Mouse (Mus musculus): ENCODE results near the gene Robo1. TPM values are rescaled to one million over a fixed set of nuclear protein-coding genes. Genes with fewer than 3 reads are reported as not detected.

Gene Robo1
- polyA plus RNA-seq, 1 experiment from 2014 or later, result 6.3 TPM

DNA sequence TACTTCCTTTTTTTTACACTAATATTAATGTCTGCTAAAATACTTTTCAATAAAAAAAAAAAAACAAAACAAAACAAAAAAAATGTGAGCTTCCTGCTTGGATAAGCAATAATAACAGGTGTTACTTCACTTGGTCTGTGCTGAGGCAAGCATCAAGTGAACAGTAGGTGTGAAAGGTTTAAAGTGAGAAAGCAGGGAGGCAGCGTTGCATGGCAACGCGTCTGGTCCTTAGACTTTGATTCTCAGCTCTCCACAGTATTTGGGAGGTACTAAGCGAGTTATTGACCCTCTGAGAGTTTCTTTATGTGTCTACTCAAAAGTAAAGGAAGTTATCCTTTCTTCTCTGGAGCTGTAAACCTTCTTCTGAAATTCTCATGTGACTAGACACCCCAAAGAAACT, 411.0 kb downstream of the Robo1 start:
- Histone ChIP-seq H3K9me3 (ENCODE audit: control insufficient read depth, low read length) (no peaks in the 10 kb centered on the region), H3K4me2 (replicated peaks; ENCODE audit: low read depth) (no peak overlapping the region), H3K4me1 (replicated peaks; ENCODE audit: control insufficient read depth, insufficient read depth) (no peaks in the 10 kb centered on the region), H3K4me3 (ENCODE audit: low read depth, low read length) (no peak overlapping the region), H3K36me3 (ENCODE audit: control insufficient read depth, insufficient read depth, low read length) (no peaks in the 10 kb centered on the region), H3K27me3 (ENCODE audit: control insufficient read depth, insufficient read depth, low read length) (no peaks in the 10 kb centered on the region), H3K9ac (ENCODE audit: low read length) (no peak overlapping the region), H3K27ac (replicated peaks) (no peak overlapping the region)
- DNase-seq (ENCODE audit: low spot score) (no peak), ATAC-seq (ENCODE audit: low FRiP score, low TSS enrichment) (no peak)
- no peak for TF ChIP-seq EP300 (optimal IDR thresholded peaks at IDR 0.05)
- TF ChIP-seq CTCF (IDR thresholded peaks at IDR 0.05; ENCODE audit: low read depth), result no peak
- WGBS, result 90% methylated on average over 4 of the region's 4 CpGs

DNA sequence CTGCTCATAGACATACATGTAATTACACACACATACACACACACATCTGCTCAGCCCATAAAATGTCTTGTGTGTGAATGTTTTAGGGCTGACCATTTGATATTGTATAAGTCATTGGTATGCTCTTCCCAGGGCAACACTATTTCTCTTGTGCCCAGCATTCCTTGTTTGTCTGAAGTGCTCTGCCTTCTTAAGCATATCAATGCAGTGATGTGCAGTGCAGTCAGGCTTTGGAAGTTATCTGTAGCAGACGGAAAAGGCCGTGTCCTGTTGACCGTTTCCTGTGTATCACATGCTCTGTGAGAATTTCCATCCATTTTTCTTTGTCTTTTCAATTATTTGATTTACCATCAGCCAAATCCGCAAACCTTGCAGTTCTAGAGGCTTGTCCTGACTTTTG, 412.9 kb downstream of the Robo1 start:
- Histone ChIP-seq H3K27ac (replicated peaks) (no peak overlapping the region), H3K4me1 (replicated peaks; ENCODE audit: control insufficient read depth, insufficient read depth) (no peaks in the 10 kb centered on the region), H3K4me2 (replicated peaks; ENCODE audit: low read depth) (no peak overlapping the region), H3K36me3 (ENCODE audit: control insufficient read depth, insufficient read depth, low read length) (no peaks in the 10 kb centered on the region), H3K9ac (ENCODE audit: low read length) (no peak overlapping the region), H3K27me3 (ENCODE audit: control insufficient read depth, insufficient read depth, low read length) (no peaks in the 10 kb centered on the region), H3K9me3 (ENCODE audit: control insufficient read depth, low read length) (no peaks in the 10 kb centered on the region), H3K4me3 (ENCODE audit: low read depth, low read length) (no peak overlapping the region)
- DNase-seq (ENCODE audit: low spot score) (no peak), ATAC-seq (ENCODE audit: low FRiP score, low TSS enrichment) (no peak)
- TF ChIP-seq EP300 (optimal IDR thresholded peaks at IDR 0.05), result no peak
- TF ChIP-seq CTCF (IDR thresholded peaks at IDR 0.05; ENCODE audit: low read depth), result no peak
- 80% methylated on average over 4 of the region's 4 CpGs for WGBS

DNA sequence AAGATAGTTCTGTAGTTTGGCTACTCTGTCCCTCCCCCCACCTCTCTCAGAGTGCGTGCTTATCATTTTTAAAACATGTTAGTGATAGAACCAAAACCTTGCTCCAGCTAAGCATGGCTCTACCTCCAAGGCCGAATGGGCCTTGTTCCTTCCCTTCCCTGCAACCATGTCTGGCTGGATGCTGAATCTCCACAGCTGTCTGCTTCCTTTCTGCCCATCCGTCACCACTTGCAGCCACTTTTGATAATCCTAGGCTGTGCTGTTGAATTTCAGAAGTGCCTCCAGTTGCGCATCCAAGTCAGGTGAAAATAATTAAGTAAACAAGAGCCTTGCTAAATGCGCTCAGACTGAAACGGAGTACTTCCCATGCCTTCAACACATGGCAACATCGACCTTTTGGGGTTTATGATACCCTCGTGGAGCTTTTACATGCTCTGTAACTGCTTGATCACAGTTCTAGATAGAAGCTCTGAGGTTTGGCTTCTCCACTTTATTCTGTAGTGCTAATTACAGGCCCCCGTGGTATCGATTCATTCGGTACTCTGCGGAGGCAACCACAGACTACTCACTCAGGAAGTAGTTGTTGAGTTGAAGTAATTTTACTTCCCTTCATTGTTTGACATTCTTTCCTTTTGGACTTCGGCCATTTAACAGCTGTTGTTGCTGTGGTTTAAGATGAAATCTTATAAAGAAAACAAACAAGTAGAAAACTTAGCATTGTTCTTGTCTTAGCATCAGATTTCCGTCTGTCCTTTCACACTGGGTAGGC, 413.8 kb downstream of the Robo1 start:
- no peak for ATAC-seq (ENCODE audit: low FRiP score, low TSS enrichment)
- Histone ChIP-seq H3K9me3 (ENCODE audit: control insufficient read depth, low read length) (no peaks in the 10 kb centered on the region), H3K9ac (ENCODE audit: low read length) (no peak overlapping the region), H3K36me3 (ENCODE audit: control insufficient read depth, insufficient read depth, low read length) (no peaks in the 10 kb centered on the region), H3K4me1 (replicated peaks; ENCODE audit: control insufficient read depth, insufficient read depth) (no peaks in the 10 kb centered on the region), H3K27ac (replicated peaks) (no peak overlapping the region), H3K27me3 (ENCODE audit: control insufficient read depth, insufficient read depth, low read length) (no peaks in the 10 kb centered on the region), H3K4me3 (ENCODE audit: low read depth, low read length) (no peak overlapping the region), H3K4me2 (replicated peaks; ENCODE audit: low read depth) (no peak overlapping the region)
- 68% methylated on average over 14 of the region's 14 CpGs for WGBS
- DNase-seq (ENCODE audit: low spot score), result no peak
- TF ChIP-seq CTCF (IDR thresholded peaks at IDR 0.05; ENCODE audit: low read depth) (no peak), EP300 (optimal IDR thresholded peaks at IDR 0.05) (no peak)

DNA sequence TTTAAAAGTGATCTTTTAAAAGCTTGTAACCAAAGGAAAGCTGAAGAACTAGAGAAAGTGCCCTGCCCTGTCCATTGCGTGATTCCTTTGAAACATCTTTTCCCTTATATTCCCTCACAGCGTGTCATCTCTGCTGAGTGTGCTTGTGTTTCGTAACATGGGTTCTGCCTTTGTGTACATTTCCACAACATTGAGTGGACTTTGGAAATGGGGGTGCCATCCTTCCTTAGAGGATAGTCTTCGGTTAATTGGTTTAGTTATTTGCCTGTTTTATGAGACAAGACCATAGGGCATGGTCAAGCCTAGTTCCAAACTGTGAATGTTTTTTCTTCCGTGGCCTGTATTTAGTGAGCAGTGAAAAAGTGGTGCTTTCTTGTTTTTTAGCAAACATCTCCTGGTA, 426.1 kb downstream of the Robo1 start:
- ATAC-seq (ENCODE audit: low FRiP score, low TSS enrichment), result no peak
- WGBS, result 68% methylated on average over 5 of the region's 5 CpGs
- no peaks in the 10 kb centered on the region for H3K9me3 ChIP-seq (ENCODE audit: control insufficient read depth, low read length)

DNA sequence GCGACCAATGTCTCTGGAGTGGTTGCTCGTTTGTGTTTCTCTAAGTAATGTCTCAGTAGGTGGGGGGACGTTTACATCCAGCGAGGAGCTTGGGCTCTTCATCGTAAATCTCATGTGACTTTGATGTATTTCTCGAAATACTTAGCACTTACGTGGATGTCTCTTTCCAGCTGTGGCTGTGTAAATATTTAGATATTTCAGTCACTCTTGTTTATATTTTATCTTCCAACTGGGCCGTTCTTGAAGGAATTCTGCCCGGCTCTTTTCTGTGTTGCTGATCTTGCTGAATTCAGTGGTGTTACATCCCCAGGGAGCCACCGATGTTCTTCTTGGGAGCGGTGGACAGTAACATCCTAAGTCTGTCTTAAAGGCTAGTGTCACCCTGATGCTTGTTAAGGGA, 427.1 kb downstream of the Robo1 start:
- peaks cover 2% of the 10 kb centered on the region; the same call in 1 of the 2 replicates for H3K4me1 ChIP-seq (replicated peaks; ENCODE audit: control insufficient read depth, insufficient read depth)
- H3K27ac ChIP-seq (replicated peaks), result no peak overlapping the region; the same call in 1 of the 2 replicates
- H3K36me3 ChIP-seq (ENCODE audit: control insufficient read depth, insufficient read depth, low read length), result no peaks in the 10 kb centered on the region
- no peak overlapping the region for H3K4me2 ChIP-seq (replicated peaks; ENCODE audit: low read depth)
- no peak for ATAC-seq (ENCODE audit: low FRiP score, low TSS enrichment)
- 31% methylated on average over 11 of the region's 11 CpGs for WGBS
- H3K9ac ChIP-seq (ENCODE audit: low read length), result no peak overlapping the region
- no peaks in the 10 kb centered on the region for H3K27me3 ChIP-seq (ENCODE audit: control insufficient read depth, insufficient read depth, low read length)
- H3K4me3 ChIP-seq (ENCODE audit: low read depth, low read length), result no peak overlapping the region
- no peak for DNase-seq (ENCODE audit: low spot score)
- no peaks in the 10 kb centered on the region for H3K9me3 ChIP-seq (ENCODE audit: control insufficient read depth, low read length)
- no peak for TF ChIP-seq CTCF (IDR thresholded peaks at IDR 0.05; ENCODE audit: low read depth)
- TF ChIP-seq EP300 (optimal IDR thresholded peaks at IDR 0.05), result no peak

More for the DNA sequence above, 426.1 kb downstream of the Robo1 start:
- Histone ChIP-seq H3K4me1 (replicated peaks; ENCODE audit: control insufficient read depth, insufficient read depth) (peaks cover 2% of the 10 kb centered on the region; the same call in 1 of the 2 replicates), H3K36me3 (ENCODE audit: control insufficient read depth, insufficient read depth, low read length) (no peaks in the 10 kb centered on the region), H3K4me2 (replicated peaks; ENCODE audit: low read depth) (no peak overlapping the region), H3K9ac (ENCODE audit: low read length) (no peak overlapping the region), H3K27me3 (ENCODE audit: control insufficient read depth, insufficient read depth, low read length) (no peaks in the 10 kb centered on the region), H3K4me3 (ENCODE audit: low read depth, low read length) (no peak overlapping the region), H3K27ac (replicated peaks) (no peak overlapping the region)
- DNase-seq (ENCODE audit: low spot score), result no peak
- no peak for TF ChIP-seq CTCF (IDR thresholded peaks at IDR 0.05; ENCODE audit: low read depth)
- no peak for TF ChIP-seq EP300 (optimal IDR thresholded peaks at IDR 0.05)

DNA sequence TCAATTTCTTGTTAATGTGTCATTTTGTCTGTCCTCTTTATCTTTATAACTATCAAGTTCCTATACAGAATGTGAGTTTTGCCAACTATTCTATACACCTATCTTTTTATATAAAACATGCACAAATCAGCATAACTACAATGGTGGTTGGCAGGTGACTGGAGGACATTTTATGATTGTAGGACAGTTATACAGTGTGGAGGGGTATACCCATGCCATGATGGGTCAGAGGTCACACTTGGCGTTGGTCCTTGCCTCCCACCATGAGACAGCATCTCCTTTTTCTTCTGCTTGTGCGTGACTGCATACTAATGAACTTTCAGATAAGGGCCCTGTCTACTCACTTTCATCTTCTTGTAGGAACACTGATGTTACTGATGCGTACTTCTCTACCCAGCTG, 427.5 kb downstream of the Robo1 start:
- no peak overlapping the region; the same call in 1 of the 2 replicates for H3K27ac ChIP-seq (replicated peaks)
- no peak for TF ChIP-seq CTCF (IDR thresholded peaks at IDR 0.05; ENCODE audit: low read depth)
- no peak for TF ChIP-seq EP300 (optimal IDR thresholded peaks at IDR 0.05)
- peaks cover 2% of the 10 kb centered on the region; the same call in 1 of the 2 replicates for H3K4me1 ChIP-seq (replicated peaks; ENCODE audit: control insufficient read depth, insufficient read depth)
- no peaks in the 10 kb centered on the region for H3K27me3 ChIP-seq (ENCODE audit: control insufficient read depth, insufficient read depth, low read length)
- ATAC-seq (ENCODE audit: low FRiP score, low TSS enrichment) (no peak), DNase-seq (ENCODE audit: low spot score) (no peak)
- H3K4me2 ChIP-seq (replicated peaks; ENCODE audit: low read depth), result no peak overlapping the region
- no peaks in the 10 kb centered on the region for H3K36me3 ChIP-seq (ENCODE audit: control insufficient read depth, insufficient read depth, low read length)
- WGBS, result 72% methylated on average over 3 of the region's 3 CpGs
- H3K9me3 ChIP-seq (ENCODE audit: control insufficient read depth, low read length), result no peaks in the 10 kb centered on the region
- no peak overlapping the region for H3K9ac ChIP-seq (ENCODE audit: low read length)
- no peak overlapping the region for H3K4me3 ChIP-seq (ENCODE audit: low read depth, low read length)
